Mouse (Mus musculus): ENCODE results near the gene Mdh1b. TPM values are rescaled to one million over a fixed set of nuclear protein-coding genes. Genes with fewer than 3 reads are reported as not detected.

The Mdh1b gene
- not detected in 2 replicates for total RNA-seq (2017)

- peak; percentile 98 to 99 for ATAC-seq (replicated peaks in 1 of 2; ENCODE audit: insufficient read depth in 1 of 2, low FRiP score in 2 of 2, low TSS enrichment in 1 of 2, low read depth in 1 of 2, poor library complexity in 2 of 2, severe bottlenecking in 2 of 2)
Measured at GRCm38 (mm10) chr1:63730240-63730771, at the start of gene Mdh1b, which contains the start of gene Fastkd2. Gene Mdh1b (minus strand): TSS chr1:63730318. Gene Fastkd2 (plus strand): TSS chr1:63730614.

- no peak for ATAC-seq (replicated peaks in 1 of 2; ENCODE audit: insufficient read depth in 1 of 2, low FRiP score in 2 of 2, low TSS enrichment in 1 of 2, low read depth in 1 of 2, poor library complexity in 2 of 2, severe bottlenecking in 2 of 2)
Measured at GRCm38 (mm10) chr1:63776902-63777630, 46.9 kb upstream of the Mdh1b start.

GRCm38 (mm10) chr1:63776396-63776795 lies 46.3 kb upstream of the Mdh1b start:
- ATAC-seq (replicated peaks in 1 of 2; ENCODE audit: insufficient read depth in 1 of 2, low FRiP score in 2 of 2, low TSS enrichment in 1 of 2, low read depth in 1 of 2, poor library complexity in 2 of 2, severe bottlenecking in 2 of 2) = no peak

- ATAC-seq (replicated peaks in 1 of 2; ENCODE audit: insufficient read depth in 1 of 2, low FRiP score in 2 of 2, low TSS enrichment in 1 of 2, low read depth in 1 of 2, poor library complexity in 2 of 2, severe bottlenecking in 2 of 2) = no peak
Measured at GRCm38 (mm10) chr1:63770309-63770708, 40.2 kb upstream of the Mdh1b start.

GRCm38 (mm10) chr1:63769167-63769566 lies 39.0 kb upstream of the Mdh1b start, which contains the start of gene 4933402D24Rik:
Gene 4933402D24Rik (minus strand): TSS chr1:63769267.
- ATAC-seq (replicated peaks in 1 of 2; ENCODE audit: insufficient read depth in 1 of 2, low FRiP score in 2 of 2, low TSS enrichment in 1 of 2, low read depth in 1 of 2, poor library complexity in 2 of 2, severe bottlenecking in 2 of 2) = no peak

GRCm38 (mm10) chr1:63768112-63768511 lies 38.0 kb upstream of the Mdh1b start:
- no peak for ATAC-seq (replicated peaks in 1 of 2; ENCODE audit: insufficient read depth in 1 of 2, low FRiP score in 2 of 2, low TSS enrichment in 1 of 2, low read depth in 1 of 2, poor library complexity in 2 of 2, severe bottlenecking in 2 of 2)

- no peak for ATAC-seq (replicated peaks in 1 of 2; ENCODE audit: insufficient read depth in 1 of 2, low FRiP score in 2 of 2, low TSS enrichment in 1 of 2, low read depth in 1 of 2, poor library complexity in 2 of 2, severe bottlenecking in 2 of 2)
Measured at GRCm38 (mm10) chr1:63764395-63764794, 34.3 kb upstream of the Mdh1b start.

- ATAC-seq (replicated peaks in 1 of 2; ENCODE audit: insufficient read depth in 1 of 2, low FRiP score in 2 of 2, low TSS enrichment in 1 of 2, low read depth in 1 of 2, poor library complexity in 2 of 2, severe bottlenecking in 2 of 2) = no peak
Measured at GRCm38 (mm10) chr1:63763881-63764386, 33.8 kb upstream of the Mdh1b start.

- peak; percentile 51 to 65; a peak in 3 of 4 replicates for ATAC-seq (replicated peaks in 1 of 2; ENCODE audit: insufficient read depth in 1 of 2, low FRiP score in 2 of 2, low TSS enrichment in 1 of 2, low read depth in 1 of 2, poor library complexity in 2 of 2, severe bottlenecking in 2 of 2)
Measured at GRCm38 (mm10) chr1:63763212-63763694, 33.1 kb upstream of the Mdh1b start.

- no peak for ATAC-seq (replicated peaks in 1 of 2; ENCODE audit: insufficient read depth in 1 of 2, low FRiP score in 2 of 2, low TSS enrichment in 1 of 2, low read depth in 1 of 2, poor library complexity in 2 of 2, severe bottlenecking in 2 of 2)
Measured at GRCm38 (mm10) chr1:63756005-63756404, 25.9 kb upstream of the Mdh1b start.

GRCm38 (mm10) chr1:63729796-63730195 lies 322 bp downstream of the Mdh1b start:
- ATAC-seq (replicated peaks in 1 of 2; ENCODE audit: insufficient read depth in 1 of 2, low FRiP score in 2 of 2, low TSS enrichment in 1 of 2, low read depth in 1 of 2, poor library complexity in 2 of 2, severe bottlenecking in 2 of 2) = no peak

GRCm38 (mm10) chr1:63720161-63720560 lies 10.0 kb downstream of the Mdh1b start:
- no peak for ATAC-seq (replicated peaks in 1 of 2; ENCODE audit: insufficient read depth in 1 of 2, low FRiP score in 2 of 2, low TSS enrichment in 1 of 2, low read depth in 1 of 2, poor library complexity in 2 of 2, severe bottlenecking in 2 of 2)

GRCm38 (mm10) chr1:63708876-63709275 lies 21.2 kb downstream of the Mdh1b start:
- ATAC-seq (replicated peaks in 1 of 2; ENCODE audit: insufficient read depth in 1 of 2, low FRiP score in 2 of 2, low TSS enrichment in 1 of 2, low read depth in 1 of 2, poor library complexity in 2 of 2, severe bottlenecking in 2 of 2) = no peak

- no peak for ATAC-seq (replicated peaks in 1 of 2; ENCODE audit: insufficient read depth in 1 of 2, low FRiP score in 2 of 2, low TSS enrichment in 1 of 2, low read depth in 1 of 2, poor library complexity in 2 of 2, severe bottlenecking in 2 of 2)
Measured at GRCm38 (mm10) chr1:63705733-63706132, 24.4 kb downstream of the Mdh1b start.

- ATAC-seq (replicated peaks in 1 of 2; ENCODE audit: insufficient read depth in 1 of 2, low FRiP score in 2 of 2, low TSS enrichment in 1 of 2, low read depth in 1 of 2, poor library complexity in 2 of 2, severe bottlenecking in 2 of 2) = no peak
Measured at GRCm38 (mm10) chr1:63696861-63697260, 33.3 kb downstream of the Mdh1b start.

GRCm38 (mm10) chr1:63686827-63687226 lies 43.3 kb downstream of the Mdh1b start, which contains the start of gene Dytn:
Gene Dytn (minus strand): TSS chr1:63686927.
- no peak for ATAC-seq (replicated peaks in 1 of 2; ENCODE audit: insufficient read depth in 1 of 2, low FRiP score in 2 of 2, low TSS enrichment in 1 of 2, low read depth in 1 of 2, poor library complexity in 2 of 2, severe bottlenecking in 2 of 2)

GRCm38 (mm10) chr1:63675975-63676374 lies 54.1 kb downstream of the Mdh1b start:
- ATAC-seq (replicated peaks in 1 of 2; ENCODE audit: insufficient read depth in 1 of 2, low FRiP score in 2 of 2, low TSS enrichment in 1 of 2, low read depth in 1 of 2, poor library complexity in 2 of 2, severe bottlenecking in 2 of 2) = no peak

GRCm38 (mm10) chr1:63668852-63669160 lies 61.3 kb downstream of the Mdh1b start:
- ATAC-seq (replicated peaks in 1 of 2; ENCODE audit: insufficient read depth in 1 of 2, low FRiP score in 2 of 2, low TSS enrichment in 1 of 2, low read depth in 1 of 2, poor library complexity in 2 of 2, severe bottlenecking in 2 of 2) = peak; percentile 71 to 72

Data from hematopoietic stem cell, adult 5-6 weeks (primary cell).